Mouse (Mus musculus) MEL (cell line): Measurements from ENCODE around the gene Smyd3. TPM values are rescaled to one million over a fixed set of nuclear protein-coding genes. Genes with fewer than 3 reads are reported as not detected.

Experiments used
- DNase-seq: peaks from one replicate; pipeline ENCODE4 v3.0.0; 2011; ENCODE audit warnings: low read depth, low spot score
- H3K27ac ChIP-seq: 2 replicates; pipeline ENCODE4 v1.5.1; 2012; ENCODE audit warnings: low read depth, mild to moderate bottlenecking, control low read depth, low read length, moderate library complexity; ENCODE audit not compliant: control insufficient read depth
- H3K27me3 ChIP-seq, 2 experiments: fragments of 150-350 bp in 1 of 2; sonication (generic) in 1 of 2; 2 replicates each; pipeline ENCODE4 v1.6.1; 2012; ENCODE audit warnings: low read length in 2 of 2, mild to moderate bottlenecking in 2 of 2, improper control_type of control experiment in 1 of 2, moderate library complexity in 1 of 2; ENCODE audit not compliant: insufficient read depth in 2 of 2, control insufficient read depth in 1 of 2
- H3K36me3 ChIP-seq, 2 experiments: 2 replicates each; pipeline ENCODE4 v1.6.1; 2012 to 2014; ENCODE audit warnings: low read length in 2 of 2, improper control_type of control experiment in 1 of 2, inconsistent platforms in 1 of 2, mild to moderate bottlenecking in 1 of 2; ENCODE audit not compliant: insufficient read depth in 2 of 2, control insufficient read depth in 1 of 2
- H3K4me1 ChIP-seq, 2 experiments: fragments of 150-350 bp in 1 of 2; sonication (generic) in 1 of 2; 2 replicates each; pipeline ENCODE4 v1.6.1; 2012; ENCODE audit warnings: low read length in 2 of 2, improper control_type of control experiment in 1 of 2, mild to moderate bottlenecking in 1 of 2; ENCODE audit not compliant: insufficient read depth in 2 of 2, control insufficient read depth in 1 of 2
- H3K4me3 ChIP-seq, 2 experiments: fragments of 150-350 bp in 1 of 2; sonication (generic) in 1 of 2; 2 replicates each; pipeline ENCODE4 v1.5.1; 2012; ENCODE audit warnings: low read depth in 2 of 2, low read length in 2 of 2, mild to moderate bottlenecking in 2 of 2, moderate library complexity in 2 of 2, control low read depth in 1 of 2, improper control_type of control experiment in 1 of 2; ENCODE audit not compliant: control insufficient read depth in 1 of 2, insufficient read depth in 1 of 2
- H3K79me2 ChIP-seq: 2 replicates; pipeline ENCODE4 v1.6.1; 2012; ENCODE audit warnings: mild to moderate bottlenecking, low read length, moderate library complexity; ENCODE audit not compliant: control insufficient read depth, poor library complexity, insufficient read depth
- H3K9ac ChIP-seq: 2 replicates; pipeline ENCODE4 v1.6.1; 2012; ENCODE audit warnings: low read depth, mild to moderate bottlenecking, control low read depth, low read length, moderate library complexity; ENCODE audit not compliant: control insufficient read depth, poor library complexity, severe bottlenecking
- H3K9me3 ChIP-seq: fragments of 150-350 bp; sonication (generic); replicated peaks from 2 replicates; pipeline ENCODE4 v1.6.1; 2012; ENCODE audit warnings: mild to moderate bottlenecking, low read length, improper control_type of control experiment, moderate library complexity; ENCODE audit not compliant: insufficient read depth
- CHD2 ChIP-seq: IDR thresholded peaks from 2 replicates; pipeline ENCODE4 v1.6.1; 2011; ENCODE audit warnings: low read length, improper control_type of control experiment
- CTCF ChIP-seq, 3 experiments: IDR thresholded peaks in 2 of 3; conservative IDR thresholded peaks in 1 of 3; 2 replicates each; pipeline ENCODE4 v1.5.1; 2011 to 2012; ENCODE audit warnings: low read length in 3 of 3, low read depth in 2 of 3, mild to moderate bottlenecking in 2 of 3, improper control_type of control experiment in 1 of 3, inconsistent platforms in 1 of 3, mixed read lengths in 1 of 3, moderate library complexity in 1 of 3; ENCODE audit not compliant: control insufficient read depth in 1 of 3, insufficient read depth in 1 of 3, poor library complexity in 1 of 3, severe bottlenecking in 1 of 3
- ELF1 ChIP-seq: IDR thresholded peaks from 2 replicates; pipeline ENCODE4 v1.6.1; 2014; ENCODE audit warnings: low read depth, mild to moderate bottlenecking, inconsistent platforms, low read length, improper control_type of control experiment, moderate library complexity
- HCFC1 ChIP-seq: IDR thresholded peaks from 2 replicates; pipeline ENCODE4 v1.6.1; 2012; ENCODE audit warnings: low read depth, mild to moderate bottlenecking, inconsistent platforms, low read length, improper control_type of control experiment, moderate library complexity
- KAT2A ChIP-seq: conservative IDR thresholded peaks from 2 replicates; pipeline ENCODE4 v1.6.1; 2012; ENCODE audit warnings: low read depth, low read length, improper control_type of control experiment, inconsistent platforms
- MAFK ChIP-seq: IDR thresholded peaks from 2 replicates; pipeline ENCODE4 v1.6.1; 2011; ENCODE audit warnings: low read depth, mild to moderate bottlenecking, low read length, improper control_type of control experiment, borderline replicate concordance
- MEF2A ChIP-seq: IDR thresholded peaks from 2 replicates; pipeline ENCODE4 v1.6.1; 2014; ENCODE audit warnings: low read depth, mild to moderate bottlenecking, inconsistent platforms, low read length, improper control_type of control experiment; ENCODE audit not compliant: poor library complexity, insufficient replicate concordance, severe bottlenecking; ENCODE audit errors: extremely low read depth
- MYB ChIP-seq: IDR thresholded peaks from 2 replicates; pipeline ENCODE4 v1.6.1; 2011; ENCODE audit warnings: mild to moderate bottlenecking, low read depth, low read length, improper control_type of control experiment
- POLR2A ChIP-seq, 2 experiments: IDR thresholded peaks; 2 replicates each; pipeline ENCODE4 v1.6.1; 2011 to 2012; ENCODE audit warnings: low read length in 2 of 2, mild to moderate bottlenecking in 2 of 2, control low read depth in 1 of 2, improper control_type of control experiment in 1 of 2, low read depth in 1 of 2, moderate library complexity in 1 of 2; ENCODE audit not compliant: control insufficient read depth in 1 of 2, insufficient read depth in 1 of 2, poor library complexity in 1 of 2
- POLR2AphosphoS5 ChIP-seq: IDR thresholded peaks from 2 replicates; pipeline ENCODE4 v1.6.1; 2012; ENCODE audit warnings: low read depth, borderline replicate concordance, mild to moderate bottlenecking, inconsistent platforms, low read length, moderate library complexity, mixed read lengths
- RAD21 ChIP-seq: IDR thresholded peaks from 2 replicates; pipeline ENCODE4 v1.6.1; 2011; ENCODE audit warnings: mild to moderate bottlenecking, low read depth, low read length, improper control_type of control experiment
- SMC3 ChIP-seq: IDR thresholded peaks from 2 replicates; pipeline ENCODE4 v1.6.1; 2011; ENCODE audit warnings: low read depth, low read length, improper control_type of control experiment
- TAL1 ChIP-seq: IDR thresholded peaks from 2 replicates; pipeline ENCODE4 v1.6.1; 2012; ENCODE audit warnings: mild to moderate bottlenecking, inconsistent platforms, low read length, moderate library complexity, mixed read lengths
- USF2 ChIP-seq, 2 experiments: IDR thresholded peaks; 2 replicates each; pipeline ENCODE4 v1.6.1; 2011 to 2012; ENCODE audit warnings: improper control_type of control experiment in 2 of 2, low read length in 2 of 2, borderline replicate concordance in 1 of 2, inconsistent platforms in 1 of 2, low read depth in 1 of 2, mild to moderate bottlenecking in 1 of 2; ENCODE audit not compliant: insufficient read depth in 1 of 2
- ZNF384 ChIP-seq: IDR thresholded peaks from 2 replicates; pipeline ENCODE4 v1.6.1; 2012; ENCODE audit warnings: low read depth, mild to moderate bottlenecking, inconsistent platforms, low read length, improper control_type of control experiment
- polyA plus RNA-seq, 2 experiments: library from polyadenylated mRNA; stranded (reverse) in 1 of 2; unstranded in 1 of 2; fragments of >175 nt in 1 of 2; fragments of >200 nt in 1 of 2; gene quantifications; 2 replicates each; pipeline versions ENCODE4 v1.2.1 to v1.2.4; 2012; ENCODE audit warnings: low replicate concordance in 2 of 2, low read depth in 1 of 2; ENCODE audit not compliant: insufficient read length in 2 of 2, insufficient read depth in 1 of 2, missing spikeins in 1 of 2
- total RNA-seq: library from RNA; depleted of rRNA; stranded (reverse); fragments of 300-350 nt; gene quantifications from 2 replicates; pipeline ENCODE4 v1.2.3, GENCODE M21; 2012

The Smyd3 gene
- total and polyA plus RNA-seq, 3 experiments = 13.3 to 18.2 TPM; not detected in 1

- Histone ChIP-seq H3K9me3 (no peaks in the 10 kb centered on the region), H3K79me2 (no peaks in the 10 kb centered on the region)
- DNase-seq = no peak
Measured at GRCm38 (mm10) chr1:179313618-179314017, 204.2 kb downstream of the Smyd3 start.

GRCm38 (mm10) chr1:179309487-179309886, 208.4 kb downstream of the Smyd3 start:
- no peak overlapping the region for H3K4me3 ChIP-seq
- no peak for DNase-seq
- H3K9me3 ChIP-seq = no peaks in the 10 kb centered on the region
- H3K79me2 ChIP-seq = no peaks in the 10 kb centered on the region
- no peaks in the 10 kb centered on the region; a peak in 1 of 4 replicates for H3K27me3 ChIP-seq
- no peak overlapping the region for H3K9ac ChIP-seq
- no peak overlapping the region for H3K27ac ChIP-seq
- no peaks in the 10 kb centered on the region for H3K4me1 ChIP-seq
- TF ChIP-seq USF2 (IDR thresholded peaks at IDR 0.05; ENCODE audit: borderline replicate concordance in 1 of 2, insufficient read depth in 1 of 2, low read depth in 1 of 2, low read length in 2 of 2) = no peak
- TF ChIP-seq POLR2AphosphoS5 = no peak
- no peak for TF ChIP-seq POLR2A (IDR thresholded peaks at IDR 0.05; ENCODE audit: control insufficient read depth in 1 of 2, insufficient read depth in 1 of 2, low read depth in 1 of 2, low read length in 2 of 2, poor library complexity in 1 of 2)
- no peak for TF ChIP-seq MAFK
- TF ChIP-seq TAL1 = no peak
- no peak for TF ChIP-seq MYB
- no peak for TF ChIP-seq RAD21
- no peaks in the 10 kb centered on the region for H3K36me3 ChIP-seq

More at GRCm38 (mm10) chr1:179313618-179314017, 204.2 kb downstream of the Smyd3 start:
- Histone ChIP-seq H3K4me1 (no peaks in the 10 kb centered on the region), H3K27me3 (no peaks in the 10 kb centered on the region), H3K9ac (no peak overlapping the region), H3K4me3 (no peak overlapping the region), H3K27ac (no peak overlapping the region), H3K36me3 (no peaks in the 10 kb centered on the region)
- TF ChIP-seq HCFC1 (no peak), ELF1 (no peak), KAT2A (no peak)

GRCm38 (mm10) chr1:179302446-179303230, 215.2 kb downstream of the Smyd3 start:
- Histone ChIP-seq H3K4me1 (no peaks in the 10 kb centered on the region), H3K36me3 (no peaks in the 10 kb centered on the region), H3K27me3 (no peaks in the 10 kb centered on the region; a peak in 1 of 4 replicates), H3K79me2 (no peaks in the 10 kb centered on the region), H3K9me3 (no peaks in the 10 kb centered on the region), H3K9ac (no peak overlapping the region), H3K4me3 (no peak overlapping the region), H3K27ac (no peak overlapping the region)
- DNase-seq = peak; percentile 13
- no peak for TF ChIP-seq MEF2A
- TF ChIP-seq ZNF384 = no peak
- no peak for TF ChIP-seq CHD2
- TF ChIP-seq CTCF (IDR thresholded peaks at IDR 0.05 in 2 of 3, conservative IDR thresholded peaks at IDR 0.05 in 1 of 3; ENCODE audit: control insufficient read depth in 1 of 3, insufficient read depth in 1 of 3, low read depth in 2 of 3, low read length in 3 of 3, poor library complexity in 1 of 3, severe bottlenecking in 1 of 3) = peak; percentile 25 to 30 (median 26); a peak in 4 of 6 replicates
- TF ChIP-seq SMC3 = peak; percentile 17
- TF ChIP-seq, all 39 proteins: peak for 2
